Mouse (Mus musculus): Measurements from ENCODE around the gene Rbak. TPM values are rescaled to one million over a fixed set of nuclear protein-coding genes. Genes with fewer than 3 reads are reported as not detected.
A peak's percentile ranks its signal among the peaks of the same experiment; 100 is the strongest.
"Not testable (repeated sequence)": the region's sequence is repeated elsewhere in the genome, so short reads cannot be mapped to it uniquely, and the experiment has no call there.

The Rbak gene
- total and polyA plus RNA-seq, 2 experiments from 2014 or later = 9.7 to 22.6 TPM

DNA sequence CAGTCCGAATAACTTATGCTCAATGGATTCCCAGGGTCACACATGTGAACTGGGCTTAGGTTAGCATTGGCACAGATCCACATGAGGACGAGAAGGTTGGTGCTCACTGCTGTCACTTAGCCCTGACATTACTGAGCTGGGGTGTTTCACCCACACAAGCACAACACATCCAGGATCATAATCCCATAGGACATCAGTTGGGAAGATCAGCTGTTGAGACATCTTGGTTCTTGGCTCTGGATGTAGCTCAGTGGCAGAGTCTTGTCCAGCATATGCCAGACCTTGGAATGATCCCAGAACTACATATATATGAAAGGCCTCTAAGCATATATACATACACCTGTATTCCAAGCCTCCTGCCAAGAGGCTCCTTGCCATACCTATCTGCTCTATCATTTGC, 14.6 kb upstream of the Rbak start:
- H3K36me3 ChIP-seq (ENCODE audit: insufficient read depth) = no peaks in the 10 kb centered on the region
- DNase-seq = no peak
- H3K4me3 ChIP-seq (ENCODE audit: low read depth, low read length) = no peak overlapping the region
- H3K27ac ChIP-seq (ENCODE audit: low read depth, low read length) = no peak overlapping the region
- no peak overlapping the region for H3K4me2 ChIP-seq (ENCODE audit: low read depth)
- ATAC-seq = no peak
- H3K9ac ChIP-seq = no peak overlapping the region
- H3K9me3 ChIP-seq (ENCODE audit: low read length) = no peaks in the 10 kb centered on the region
- TF ChIP-seq CTCF (IDR thresholded peaks at IDR 0.05; ENCODE audit: low read depth) = no peak
- H3K4me1 ChIP-seq (ENCODE audit: insufficient read depth) = no peaks in the 10 kb centered on the region
- H3K27me3 ChIP-seq (ENCODE audit: insufficient read depth, low read length) = no peaks in the 10 kb centered on the region
- 67% methylated on average over 2 of the region's 2 CpGs for WGBS

GRCm38 (mm10) chr5:143194747-143195146, 14.2 kb upstream of the Rbak start:
- H3K9me3 ChIP-seq (ENCODE audit: low read length); H3K4me1 ChIP-seq (ENCODE audit: insufficient read depth); H3K4me2 ChIP-seq (ENCODE audit: low read depth); H3K9ac ChIP-seq; DNase-seq; ATAC-seq; H3K27me3 ChIP-seq (ENCODE audit: insufficient read depth, low read length); H3K36me3 ChIP-seq (ENCODE audit: insufficient read depth); H3K27ac ChIP-seq (ENCODE audit: low read depth, low read length); H3K4me3 ChIP-seq (ENCODE audit: low read depth, low read length): not testable (repeated sequence)
- 73% methylated on average over 8 of the region's 8 CpGs for WGBS

- ATAC-seq = no peak
- H3K4me2 ChIP-seq (ENCODE audit: low read depth) = no peak overlapping the region
- no peaks in the 10 kb centered on the region for H3K9me3 ChIP-seq (ENCODE audit: low read length)
- no peaks in the 10 kb centered on the region for H3K4me1 ChIP-seq (ENCODE audit: insufficient read depth)
- H3K4me3 ChIP-seq (ENCODE audit: low read depth, low read length) = no peak overlapping the region
- TF ChIP-seq CTCF (IDR thresholded peaks at IDR 0.05; ENCODE audit: low read depth) = no peak
- 88% methylated on average over 8 of the region's 8 CpGs for WGBS
- H3K9ac ChIP-seq = no peak overlapping the region
- DNase-seq = no peak
- no peaks in the 10 kb centered on the region for H3K36me3 ChIP-seq (ENCODE audit: insufficient read depth)
- no peaks in the 10 kb centered on the region for H3K27me3 ChIP-seq (ENCODE audit: insufficient read depth, low read length)
- H3K27ac ChIP-seq (ENCODE audit: low read depth, low read length) = no peak overlapping the region
Observed at GRCm38 (mm10) chr5:143192806-143193205, 12.2 kb upstream of the Rbak start.

DNA sequence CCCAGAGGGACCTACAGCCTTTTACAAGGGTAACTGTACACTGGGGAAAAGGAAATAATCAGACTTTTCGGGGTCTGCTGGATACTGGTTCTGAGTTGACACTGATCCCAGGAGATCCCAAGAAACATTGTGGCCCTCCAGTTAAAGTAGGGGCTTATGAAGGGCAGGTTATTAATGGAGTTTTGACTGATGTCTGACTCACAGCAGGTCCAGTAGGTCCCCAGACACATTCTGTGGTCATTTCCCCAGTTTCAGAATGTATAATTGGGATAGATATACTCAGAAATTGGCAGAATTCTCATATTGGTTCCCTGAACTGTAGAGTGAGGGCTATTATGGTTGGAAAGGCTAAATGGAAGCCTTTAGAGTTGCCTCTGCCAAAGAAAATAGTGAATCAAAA, 7.4 kb upstream of the Rbak start:
- no CpG with 5 or more reads among the region's 1 CpGs for WGBS
- not testable (repeated sequence) for H3K4me2 ChIP-seq (ENCODE audit: low read depth); H3K36me3 ChIP-seq (ENCODE audit: insufficient read depth); ATAC-seq; H3K4me1 ChIP-seq (ENCODE audit: insufficient read depth); H3K27me3 ChIP-seq (ENCODE audit: insufficient read depth, low read length); H3K9ac ChIP-seq; H3K9me3 ChIP-seq (ENCODE audit: low read length); H3K4me3 ChIP-seq (ENCODE audit: low read depth, low read length); H3K27ac ChIP-seq (ENCODE audit: low read depth, low read length); DNase-seq

- no peak for ATAC-seq
- peaks cover 4% of the 10 kb centered on the region; the same call in 1 of the 2 replicates for H3K4me1 ChIP-seq (ENCODE audit: insufficient read depth)
- peak overlapping the region; percentile 81; the same call in 1 of the 2 replicates for H3K4me2 ChIP-seq (ENCODE audit: low read depth)
- no peaks in the 10 kb centered on the region for H3K9me3 ChIP-seq (ENCODE audit: low read length)
- peak; percentile 53 for TF ChIP-seq CTCF (IDR thresholded peaks at IDR 0.05; ENCODE audit: low read depth)
- 33% methylated on average over 6 of the region's 6 CpGs for WGBS
- DNase-seq = no peak
- H3K27ac ChIP-seq (ENCODE audit: low read depth, low read length) = no peak overlapping the region
- H3K4me3 ChIP-seq (ENCODE audit: low read depth, low read length) = no peak overlapping the region
- peaks cover 42% of the 10 kb centered on the region for H3K36me3 ChIP-seq (ENCODE audit: insufficient read depth)
- no peak overlapping the region for H3K9ac ChIP-seq
- H3K27me3 ChIP-seq (ENCODE audit: insufficient read depth, low read length) = no peaks in the 10 kb centered on the region
Observed at GRCm38 (mm10) chr5:143179179-143179578, 1.4 kb downstream of the Rbak start.

- no peak for ATAC-seq
- no peak for DNase-seq
- Histone ChIP-seq H3K4me1 (ENCODE audit: insufficient read depth) (peaks cover 4% of the 10 kb centered on the region; the same call in 1 of the 2 replicates), H3K9me3 (ENCODE audit: low read length) (0 out of 2 replicates have a peak, but pooled peaks cover 5% of the 10 kb centered on the region), H3K4me2 (ENCODE audit: low read depth) (no peak overlapping the region), H3K9ac (no peak overlapping the region), H3K36me3 (ENCODE audit: insufficient read depth) (peaks cover 57% of the 10 kb centered on the region), H3K27me3 (ENCODE audit: insufficient read depth, low read length) (no peaks in the 10 kb centered on the region), H3K4me3 (ENCODE audit: low read depth, low read length) (no peak overlapping the region), H3K27ac (ENCODE audit: low read depth, low read length) (no peak overlapping the region)
- 92% methylated on average over 3 of the region's 3 CpGs for WGBS
- TF ChIP-seq CTCF (IDR thresholded peaks at IDR 0.05; ENCODE audit: low read depth) = 0 out of 2 replicates have a peak, but pooled peaks have one; percentile 18
Observed at GRCm38 (mm10) chr5:143177541-143178200, 2.9 kb downstream of the Rbak start.

DNA sequence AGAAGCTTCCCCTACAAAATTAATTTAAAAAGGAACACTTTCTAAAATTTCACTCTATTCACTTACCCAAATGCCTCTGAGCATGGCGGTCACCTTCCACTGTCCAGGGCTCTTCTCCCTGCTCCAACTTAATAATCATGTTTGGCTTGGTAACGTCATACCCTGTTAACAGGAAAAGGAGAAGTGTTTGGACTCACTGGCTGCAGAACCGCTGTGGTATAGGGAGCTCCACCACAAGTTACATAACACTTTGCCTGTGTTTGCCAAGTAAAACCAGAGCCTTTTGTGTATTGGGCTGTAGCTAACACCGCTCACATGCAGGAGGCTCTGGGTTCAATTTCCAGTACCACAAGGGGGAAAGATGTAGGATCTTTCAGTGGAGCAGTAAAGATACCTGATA, 4.6 kb downstream of the Rbak start:
- no peaks in the 10 kb centered on the region for H3K27me3 ChIP-seq (ENCODE audit: insufficient read depth, low read length)
- H3K4me2 ChIP-seq (ENCODE audit: low read depth) = no peak overlapping the region
- no peak for TF ChIP-seq CTCF (IDR thresholded peaks at IDR 0.05; ENCODE audit: low read depth)
- peaks cover 4% of the 10 kb centered on the region; the same call in 1 of the 2 replicates for H3K4me1 ChIP-seq (ENCODE audit: insufficient read depth)
- DNase-seq (no peak), ATAC-seq (no peak)
- no peak overlapping the region for H3K9ac ChIP-seq
- H3K36me3 ChIP-seq (ENCODE audit: insufficient read depth) = peaks cover 74% of the 10 kb centered on the region
- WGBS = 96% methylated on average over 4 of the region's 4 CpGs
- H3K9me3 ChIP-seq (ENCODE audit: low read length) = 0 out of 2 replicates have a peak, but pooled peaks cover 5% of the 10 kb centered on the region
- H3K27ac ChIP-seq (ENCODE audit: low read depth, low read length) = no peak overlapping the region
- no peak overlapping the region for H3K4me3 ChIP-seq (ENCODE audit: low read depth, low read length)
